Mouse (Mus musculus): ENCODE results near the gene Acox2.

DNA sequence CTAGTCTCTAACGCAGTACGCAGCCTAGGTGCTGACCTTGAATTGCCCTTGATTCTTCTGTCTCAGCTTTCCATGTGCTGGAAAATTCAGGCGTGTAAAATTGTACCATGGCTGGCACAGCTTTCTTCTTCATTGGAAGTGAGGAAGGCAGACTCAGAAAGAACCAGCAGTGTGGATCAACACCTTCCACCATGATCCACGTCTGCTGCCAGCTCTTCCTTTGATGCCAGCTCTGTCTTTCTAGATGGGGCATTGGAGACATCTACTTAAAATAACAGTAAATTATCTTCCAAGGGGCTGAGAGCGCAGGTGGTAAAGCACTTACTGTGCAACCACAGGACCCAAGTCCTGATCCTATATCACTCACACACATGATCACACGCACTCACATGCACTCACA, 66.4 kb downstream of the Acox2 start:
- TF ChIP-seq POLR2A (IDR thresholded peaks at IDR 0.05; ENCODE audit: borderline replicate concordance, control insufficient read depth, low read depth, low read length) (no peak), CTCF (IDR thresholded peaks at IDR 0.05; ENCODE audit: control insufficient read depth, insufficient read depth, low read length) (no peak)
